Mouse (Mus musculus): ENCODE results near the gene Spats1. TPM values are rescaled to one million over a fixed set of nuclear protein-coding genes. Genes with fewer than 3 reads are reported as not detected.
"Not testable (repeated sequence)": the region's sequence is repeated elsewhere in the genome, so short reads cannot be mapped to it uniquely, and the experiment has no call there.

Spats1 gene
- total RNA-seq, 1 experiment from 2014 or later: not detected

GRCm38 (mm10) chr17:45445923-45446322, 29.3 kb downstream of the Spats1 start:
- DNase-seq: no peak

GRCm38 (mm10) chr17:45434262-45434590, 41.0 kb downstream of the Spats1 start:
- DNase-seq: no peak

GRCm38 (mm10) chr17:45433419-45434261, 41.6 kb downstream of the Spats1 start, which contains the start of gene Cdc5l:
TSS of gene Cdc5l (minus strand) at chr17:45433737.
- DNase-seq: peak; percentile 98

- DNase-seq: peak; percentile 67
These were observed 42.4 kb downstream of the Spats1 start for GRCm38 (mm10) chr17:45432706-45433398.

- DNase-seq: no peak
These were observed 43.2 kb downstream of the Spats1 start for GRCm38 (mm10) chr17:45432007-45432406.

GRCm38 (mm10) chr17:45417387-45417786, 57.8 kb downstream of the Spats1 start:
- DNase-seq: no peak

- DNase-seq: not testable (repeated sequence)
These were observed 63.6 kb downstream of the Spats1 start for GRCm38 (mm10) chr17:45411617-45412016.

GRCm38 (mm10) chr17:45408719-45409118, 66.5 kb downstream of the Spats1 start:
- DNase-seq: no peak

- no peak for DNase-seq
These were observed 68.9 kb downstream of the Spats1 start for GRCm38 (mm10) chr17:45406281-45406680.

- DNase-seq: peak; percentile 47
These were observed 72.0 kb downstream of the Spats1 start for GRCm38 (mm10) chr17:45403207-45403606.

GRCm38 (mm10) chr17:45402601-45403000, 72.6 kb downstream of the Spats1 start:
- DNase-seq: no peak

- no peak for DNase-seq
These were observed 73.1 kb downstream of the Spats1 start for GRCm38 (mm10) chr17:45402126-45402525.

- DNase-seq: no peak
These were observed 73.9 kb downstream of the Spats1 start for GRCm38 (mm10) chr17:45401126-45401905.

GRCm38 (mm10) chr17:45398021-45398420, 77.2 kb downstream of the Spats1 start:
- no peak for DNase-seq

GRCm38 (mm10) chr17:45397541-45397940, 77.7 kb downstream of the Spats1 start:
- DNase-seq: peak; percentile 17

- DNase-seq: no peak
These were observed 80.6 kb downstream of the Spats1 start for GRCm38 (mm10) chr17:45394612-45395011.

- no peak for DNase-seq
These were observed 81.5 kb downstream of the Spats1 start for GRCm38 (mm10) chr17:45393765-45394164.

Other genes with a start within 250 kb of the Spats1 start
- 44.3 and 44.8 TPM in 2 replicates for gene Cdc5l, start 41.7 kb downstream of the Spats1 start, total RNA-seq (2021)
- gene Aars2, start 31.4 kb upstream of the Spats1 start, total RNA-seq (2021): 17.2 and 18.7 TPM in 2 replicates
- gene Tcte1, start 48.0 kb upstream of the Spats1 start, total RNA-seq (2021): not detected in 2 replicates
- gene Tmem151b, start 74.3 kb upstream of the Spats1 start, total RNA-seq (2021): 0.33 and 1.6 TPM in 2 replicates
- gene Nfkbie, start 80.3 kb upstream of the Spats1 start, total RNA-seq (2021): 3.6 and 8.7 TPM in 2 replicates
- gene Slc35b2, start 88.5 kb upstream of the Spats1 start, total RNA-seq (2021): 54.8 and 56.1 TPM in 2 replicates
- 1,351 and 1,485 TPM in 2 replicates for gene Hsp90ab1, start 97.9 kb upstream of the Spats1 start, total RNA-seq (2021)
- 114 and 140 TPM in 2 replicates for gene Slc29a1, start 124.2 kb upstream of the Spats1 start, total RNA-seq (2021)
- 0.44 TPM in 1 of 2 replicates, not detected in the other for gene Mymx, start 126.7 kb upstream of the Spats1 start, total RNA-seq (2021)
- gene Capn11, start 183.9 kb upstream of the Spats1 start, total RNA-seq (2021): 0.11 and 0.49 TPM in 2 replicates
- gene Mrpl14, start 210.9 kb upstream of the Spats1 start, total RNA-seq (2021): 119 and 122 TPM in 2 replicates
- 45.4 and 48.1 TPM in 2 replicates for gene Tmem63b, start 211.5 kb upstream of the Spats1 start, total RNA-seq (2021)

Data from adrenal gland, postnatal 14 days (tissue).